Mouse (Mus musculus) frontal cortex, postnatal 14 days (tissue): Measurements from ENCODE around the gene Tspan8.
"Not testable (repeated sequence)": the region's sequence is repeated elsewhere in the genome, so short reads cannot be mapped to it uniquely, and the experiment has no call there.

Source experiments
- DNase-seq, 2 experiments: peaks; one replicate each; pipeline ENCODE4 v3.0.0; 2022; ENCODE audit warnings: low spot score in 2 of 2

Tspan8 gene

DNA sequence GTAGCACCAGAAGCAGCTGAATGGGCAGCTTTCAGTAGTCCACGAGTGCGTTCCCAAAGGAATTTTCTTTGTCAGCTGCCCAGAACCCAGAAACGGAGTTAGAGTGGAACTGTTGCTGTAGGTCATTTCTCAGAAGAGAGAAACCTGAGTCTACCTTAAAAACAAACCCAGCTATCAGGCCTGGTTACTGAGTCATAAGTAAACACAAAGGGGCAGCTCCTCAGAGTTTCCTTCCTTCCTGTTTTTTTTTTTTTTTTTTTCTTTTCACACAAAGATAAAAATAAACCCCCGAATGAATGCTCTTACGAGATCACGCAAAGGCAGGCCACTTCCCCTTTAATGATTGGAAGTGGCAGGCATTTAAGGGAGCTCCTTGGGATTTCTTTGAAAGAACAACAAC is at the start of gene Tspan8:
Gene Tspan8, plus strand, starts transcription at position 322 of the 400 bp plus-strand sequence.
- no peak for DNase-seq

GRCm38 (mm10) chr10:115770032-115770431 is 46.6 kb upstream of the Tspan8 start:
- DNase-seq: no peak

GRCm38 (mm10) chr10:115774451-115774850 is 42.2 kb upstream of the Tspan8 start:
- no peak for DNase-seq

DNA sequence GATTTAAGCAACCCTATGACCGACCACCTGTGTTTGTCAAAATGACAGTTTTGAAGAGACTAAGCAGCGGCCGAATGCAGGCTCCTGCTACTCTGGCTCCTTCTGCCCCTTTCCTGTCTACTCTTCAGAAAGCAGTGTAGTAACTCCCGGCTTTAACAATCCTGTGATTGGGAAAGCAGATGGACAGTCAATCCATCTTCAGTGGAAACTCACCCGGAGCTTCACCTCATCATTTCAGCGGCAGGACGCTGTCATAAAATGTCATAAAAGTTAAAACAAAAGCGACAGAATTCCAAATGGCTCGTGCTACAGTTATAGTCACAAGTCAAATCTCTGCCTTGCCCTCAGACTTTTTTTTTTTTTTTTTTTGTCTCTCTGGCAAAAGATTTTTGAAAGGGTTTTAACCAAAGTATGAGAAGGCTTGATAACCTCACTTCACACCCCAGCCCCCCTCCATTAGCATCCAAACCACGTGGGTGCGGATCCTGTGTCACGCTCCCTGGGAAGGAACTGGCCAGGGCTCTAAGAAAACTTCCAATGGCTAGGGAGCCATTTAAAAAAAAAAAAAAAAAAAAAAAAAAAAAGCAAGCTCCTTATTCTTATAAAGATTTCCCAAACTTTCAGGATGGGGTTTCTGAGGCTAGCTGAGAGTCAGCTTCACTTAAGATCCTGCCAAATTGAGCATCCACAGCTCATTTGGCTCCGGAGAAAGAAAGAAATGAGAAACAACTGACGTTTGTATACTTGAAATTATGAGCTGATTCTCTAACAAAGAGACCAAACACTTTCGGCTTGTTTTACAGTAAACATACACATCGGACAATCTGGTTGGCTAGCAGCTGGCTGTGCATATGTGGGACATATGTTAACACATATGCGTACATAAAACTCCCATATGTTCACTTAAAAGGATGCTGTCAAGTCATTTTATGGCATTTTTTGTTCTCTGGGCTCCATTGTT is 40.4 kb upstream of the Tspan8 start:
- DNase-seq: no peak

DNA sequence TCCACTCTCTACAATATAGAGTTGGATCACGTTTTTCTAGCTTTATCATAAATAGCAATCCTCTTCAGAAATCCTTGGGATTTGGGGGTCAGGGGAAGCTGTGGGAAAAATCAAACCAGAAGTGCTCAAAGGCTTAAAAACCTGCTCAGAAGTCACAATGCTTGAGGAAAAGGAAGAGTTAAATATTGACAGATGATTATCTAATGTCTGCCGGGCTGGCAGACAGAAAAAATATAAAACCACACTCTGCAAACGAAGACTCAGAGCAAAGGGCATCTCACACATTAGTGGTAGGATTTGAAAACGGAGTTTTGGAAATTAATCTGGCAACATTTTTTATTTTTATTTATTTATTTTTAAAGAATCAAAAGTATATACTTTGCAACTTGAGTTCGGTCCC is 39.3 kb upstream of the Tspan8 start:
- DNase-seq: no peak

DNA sequence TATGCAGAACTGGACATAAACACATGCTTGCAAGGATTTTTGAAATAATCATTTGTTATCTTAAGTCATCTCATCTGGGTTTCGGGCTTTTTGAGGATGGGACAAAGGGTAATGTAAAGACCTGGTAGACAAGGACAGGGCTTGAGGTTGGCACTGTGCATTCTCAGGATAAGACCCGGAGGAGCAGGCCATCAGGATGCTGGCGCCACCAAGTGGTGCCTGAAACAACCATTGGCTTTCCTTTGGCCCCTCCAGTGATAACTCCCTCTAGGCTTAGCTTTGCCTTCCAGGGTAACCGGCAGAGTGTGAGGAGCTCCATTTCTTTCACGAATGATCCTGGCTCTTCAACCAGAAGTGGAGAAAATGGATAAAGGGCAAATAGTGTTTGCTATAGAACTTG is 38.0 kb upstream of the Tspan8 start:
- no peak for DNase-seq

DNA sequence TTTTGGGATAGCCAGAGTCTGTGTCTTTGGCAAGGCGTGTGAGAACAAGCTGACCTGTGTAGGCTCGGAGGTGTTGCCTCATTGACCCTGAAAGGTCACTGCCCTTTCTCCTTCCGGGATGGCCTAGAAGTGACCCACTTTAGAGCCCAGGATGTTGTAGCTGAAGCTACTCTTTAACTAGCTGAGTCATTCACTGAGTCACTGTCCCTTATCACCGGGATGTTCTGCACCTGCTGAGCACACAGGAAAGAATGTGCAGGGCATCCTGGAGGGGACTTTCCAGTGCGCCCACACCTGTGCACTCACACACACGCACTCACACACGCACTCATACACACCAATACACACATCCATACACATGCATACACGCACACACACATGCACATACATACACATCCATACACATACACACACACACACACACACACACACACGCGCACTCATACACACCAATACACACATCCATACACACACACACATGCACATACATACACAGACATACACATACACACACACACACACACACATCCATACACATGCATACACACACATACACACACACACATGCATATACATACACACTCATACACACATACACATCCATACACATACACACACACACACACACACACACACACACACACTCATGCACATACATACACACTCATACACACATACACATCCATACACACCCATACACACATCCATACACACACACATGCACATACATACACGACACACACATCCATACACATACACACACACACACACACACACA is 36.2 kb upstream of the Tspan8 start:
- no peak for DNase-seq

GRCm38 (mm10) chr10:115783232-115783631 is 33.4 kb upstream of the Tspan8 start:
- DNase-seq: no peak

GRCm38 (mm10) chr10:115790788-115791187 is 25.8 kb upstream of the Tspan8 start:
- no peak for DNase-seq

DNA sequence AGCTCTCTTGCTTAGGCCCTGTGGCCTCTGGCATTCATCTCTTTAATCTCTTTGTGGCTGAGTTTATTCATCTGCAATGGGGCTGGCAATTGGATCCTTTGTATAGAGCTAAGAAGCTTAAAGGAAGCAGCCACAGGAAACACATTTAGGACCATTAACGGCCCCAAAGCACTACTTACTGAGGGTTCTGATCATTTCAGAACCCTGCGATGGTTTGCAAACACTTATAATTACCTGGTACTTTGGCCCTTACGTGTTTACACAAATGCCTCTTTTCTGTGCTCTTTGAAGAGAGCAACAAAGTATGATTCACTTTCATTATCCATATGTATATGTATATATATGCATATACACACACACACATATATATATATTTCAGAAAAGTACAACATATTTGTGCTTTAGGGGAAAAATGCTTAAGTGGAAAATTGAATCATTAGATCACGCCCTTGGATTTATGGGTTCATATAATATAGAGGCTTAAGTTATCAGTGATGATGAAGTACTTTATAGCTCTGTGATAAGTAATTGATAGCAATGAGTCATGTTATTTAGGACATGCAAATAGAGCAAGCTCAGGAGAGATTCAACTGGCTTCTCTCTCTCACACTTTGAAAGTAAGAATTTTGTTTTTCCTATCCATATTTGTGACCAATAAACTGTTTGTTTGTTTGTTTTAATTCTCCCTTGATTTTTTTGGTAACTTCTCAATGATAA is 20.4 kb upstream of the Tspan8 start:
- no peak for DNase-seq

- no peak for DNase-seq
Measured at GRCm38 (mm10) chr10:115801464-115801863, 15.2 kb upstream of the Tspan8 start.

GRCm38 (mm10) chr10:115803013-115803412 is 13.6 kb upstream of the Tspan8 start:
- DNase-seq: not testable (repeated sequence)

- no peak for DNase-seq
Measured at GRCm38 (mm10) chr10:115803765-115804164, 12.9 kb upstream of the Tspan8 start.

- no peak for DNase-seq
Measured at GRCm38 (mm10) chr10:115805987-115806386, 10.6 kb upstream of the Tspan8 start.

- DNase-seq: no peak
Measured at GRCm38 (mm10) chr10:115809169-115809568, 7.5 kb upstream of the Tspan8 start.

- DNase-seq: no peak
Measured at GRCm38 (mm10) chr10:115811519-115811918, 5.1 kb upstream of the Tspan8 start.

- no peak for DNase-seq
Measured at GRCm38 (mm10) chr10:115814878-115815277, 1.8 kb upstream of the Tspan8 start.

- DNase-seq: no peak
Measured at GRCm38 (mm10) chr10:115817056-115817724, 558 bp downstream of the Tspan8 start.

DNA sequence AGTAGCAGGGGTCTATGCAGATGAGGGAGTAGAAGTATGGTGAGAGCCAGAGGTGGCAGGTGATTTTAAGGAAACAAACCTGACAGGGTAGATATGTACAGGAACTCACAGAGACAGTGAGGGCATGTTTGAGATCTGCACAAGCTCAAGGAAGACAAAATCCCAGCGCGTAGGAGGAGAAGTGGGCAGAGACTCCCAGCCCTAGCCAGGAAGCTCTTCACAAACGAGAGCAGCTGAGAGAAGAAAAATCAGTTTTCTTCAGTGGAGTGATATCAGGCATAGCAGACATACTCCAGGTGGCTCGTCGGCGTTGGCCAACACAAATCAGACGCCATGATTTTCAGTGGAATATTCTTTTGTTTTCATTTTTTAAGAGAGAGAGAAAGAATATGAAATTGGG is 8.7 kb downstream of the Tspan8 start:
- no peak for DNase-seq

DNA sequence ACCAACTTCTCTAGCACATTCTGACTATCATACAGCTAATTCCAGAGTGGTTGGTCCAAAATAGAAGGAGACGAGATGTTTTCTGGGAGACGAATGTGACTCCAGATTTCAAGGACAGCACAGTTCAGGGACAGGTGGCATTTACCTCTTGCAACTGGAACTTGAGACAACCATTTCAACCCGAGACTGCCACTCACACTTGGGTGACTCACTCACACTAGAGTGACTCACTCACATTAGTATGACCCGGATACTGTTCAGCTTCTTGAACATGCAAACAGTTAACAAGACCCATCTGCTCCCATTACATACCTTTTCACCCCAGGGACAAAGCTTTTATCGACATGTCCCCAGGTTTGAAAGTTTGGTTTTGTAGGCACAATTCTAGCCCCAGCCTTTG is 12.2 kb downstream of the Tspan8 start:
- DNase-seq: no peak

DNA sequence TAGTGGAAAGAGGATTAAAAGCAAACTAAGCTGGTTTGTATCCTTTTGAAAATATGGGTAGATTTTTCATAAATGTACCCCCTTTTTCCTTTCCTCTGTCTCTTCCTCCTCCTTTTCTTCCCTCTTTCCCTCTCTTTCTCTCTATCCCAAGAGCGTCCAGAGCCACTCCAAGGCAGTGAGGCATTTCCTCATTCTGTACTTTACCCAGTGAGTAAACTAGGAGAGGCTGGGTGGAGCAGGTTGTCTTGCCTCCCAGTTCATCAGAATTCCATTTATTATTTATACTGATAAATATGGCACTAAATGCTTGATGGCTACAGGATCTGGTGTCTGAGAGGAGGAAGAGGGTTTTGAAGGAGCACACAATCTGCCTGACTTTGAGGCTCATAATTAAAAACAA is 13.1 kb downstream of the Tspan8 start:
- DNase-seq: no peak

DNA sequence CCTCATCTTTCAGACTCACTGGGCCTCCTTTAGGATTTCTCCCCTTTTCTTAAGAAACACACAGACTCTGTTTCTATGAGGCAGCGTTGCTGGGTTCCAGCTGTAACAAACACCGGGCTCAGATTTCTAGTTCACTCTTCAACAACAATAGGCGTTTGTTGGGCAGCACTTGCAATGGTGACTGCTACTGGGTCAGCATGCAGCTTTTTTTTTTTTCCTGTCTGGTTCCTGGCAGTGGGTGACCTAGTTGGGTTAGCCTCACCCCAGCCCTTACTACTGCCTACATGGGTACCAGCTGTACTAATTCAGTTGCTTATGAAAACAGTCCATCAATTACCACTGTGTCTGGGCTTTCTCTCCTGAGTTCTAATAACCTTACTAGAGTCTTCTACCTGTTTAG is 14.1 kb downstream of the Tspan8 start:
- no peak for DNase-seq
